Mouse (Mus musculus): ENCODE data around the gene Gm36079. TPM values are rescaled to one million over a fixed set of nuclear protein-coding genes. Genes with fewer than 3 reads are reported as not detected.
"Not testable (repeated sequence)": the region's sequence is repeated elsewhere in the genome, so short reads cannot be mapped to it uniquely, and the experiment has no call there.

Gm36079 gene
- polyA plus RNA-seq, 1 experiment = not detected

DNA sequence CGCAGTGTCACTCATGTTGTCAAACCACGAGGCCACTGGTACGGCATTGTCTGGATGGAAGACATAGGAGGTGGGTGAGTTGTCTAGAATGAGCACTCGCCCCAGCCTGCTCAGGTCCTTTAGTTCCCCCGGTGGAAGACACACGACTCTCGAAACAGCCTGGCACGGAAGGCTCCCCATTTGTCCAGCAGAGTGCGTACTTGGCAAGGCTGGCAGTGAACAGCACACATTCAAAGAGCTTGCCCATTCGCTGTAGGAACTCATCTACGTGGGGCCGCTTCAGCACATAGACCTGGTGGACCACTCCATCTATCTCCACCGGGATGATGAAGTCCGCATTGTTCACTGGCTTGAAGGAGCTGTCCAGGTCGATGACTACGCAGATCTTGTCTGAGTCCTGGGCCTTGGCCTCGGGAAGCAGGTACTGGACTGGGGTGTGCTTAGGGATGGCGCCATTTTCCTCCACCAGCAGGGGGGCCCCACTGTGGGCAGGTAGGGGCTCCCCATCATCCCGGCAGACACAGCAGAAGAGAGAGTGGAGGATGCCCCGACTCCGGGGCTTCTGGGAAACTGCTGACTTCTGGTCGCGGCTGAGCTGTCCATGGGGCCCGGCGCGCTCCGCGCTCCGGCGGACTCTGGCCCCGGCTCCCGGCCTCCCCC, 11.3 kb downstream of the Gm36079 start:
- H3K4me1 ChIP-seq (ENCODE audit: control insufficient read depth, insufficient read depth, low read length); H3K27ac ChIP-seq (ENCODE audit: insufficient read depth, low read depth, low read length); H3K27me3 ChIP-seq (replicated peaks; ENCODE audit: control insufficient read depth, insufficient read depth, low read length); H3K36me3 ChIP-seq (ENCODE audit: control insufficient read depth, insufficient read depth, low read length); DNase-seq; H3K4me3 ChIP-seq (ENCODE audit: insufficient read depth, low read depth, low read length): not testable (repeated sequence)
- under 1% methylated on average over 9 of the region's 32 CpGs for WGBS

DNA sequence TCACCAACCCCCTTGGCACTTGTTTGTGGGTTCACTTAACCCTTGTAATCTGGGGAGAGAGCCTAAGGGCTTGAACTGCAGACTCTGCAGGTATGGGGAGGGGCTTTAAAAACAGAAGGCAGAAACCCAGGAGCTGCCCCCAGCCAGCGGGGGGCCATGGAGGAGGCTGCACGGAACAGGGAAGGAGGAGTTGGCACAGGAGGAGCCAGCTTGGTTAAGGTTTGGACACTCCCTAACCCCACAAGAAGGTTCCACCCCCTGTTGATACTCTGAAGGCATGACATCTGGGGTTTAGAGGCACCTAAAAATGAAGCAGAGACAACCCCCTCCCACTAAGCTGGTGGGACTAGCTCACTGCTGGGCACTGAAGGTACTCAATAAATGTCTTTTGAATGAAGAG, 12.8 kb downstream of the Gm36079 start:
- DNase-seq; H3K36me3 ChIP-seq (ENCODE audit: control insufficient read depth, insufficient read depth, low read length); H3K27ac ChIP-seq (ENCODE audit: insufficient read depth, low read depth, low read length); H3K4me1 ChIP-seq (ENCODE audit: control insufficient read depth, insufficient read depth, low read length); H3K27me3 ChIP-seq (replicated peaks; ENCODE audit: control insufficient read depth, insufficient read depth, low read length); H3K4me3 ChIP-seq (ENCODE audit: insufficient read depth, low read depth, low read length): not testable (repeated sequence)
- WGBS = no CpG with 5 or more reads among the region's 2 CpGs

- not testable (repeated sequence) for DNase-seq; H3K36me3 ChIP-seq (ENCODE audit: control insufficient read depth, insufficient read depth, low read length)
These were observed 13.3 kb downstream of the Gm36079 start for GRCm38 (mm10) chr13:120013544-120013943.

DNA sequence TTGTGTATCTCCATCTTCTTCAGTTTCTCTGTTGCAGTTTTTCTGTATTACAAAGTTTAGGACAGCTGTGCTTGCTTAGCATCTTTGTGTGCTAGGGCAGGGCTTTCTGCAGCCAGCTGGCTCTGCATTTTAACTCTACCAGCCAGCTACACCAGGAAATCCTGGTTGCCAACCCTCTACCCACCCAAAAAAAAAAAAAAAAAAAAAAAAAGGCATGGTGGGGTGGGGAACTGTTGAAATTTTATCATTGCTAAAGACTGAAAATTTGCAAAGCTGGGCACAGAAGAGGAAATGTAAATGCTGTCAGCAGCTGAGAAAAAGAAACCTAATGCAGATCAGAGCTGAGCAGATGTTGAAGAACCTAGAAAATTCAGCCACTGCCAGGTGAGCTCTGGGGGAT, 16.7 kb downstream of the Gm36079 start:
- not testable (repeated sequence) for DNase-seq; H3K4me1 ChIP-seq (ENCODE audit: control insufficient read depth, insufficient read depth, low read length); H3K4me3 ChIP-seq (ENCODE audit: insufficient read depth, low read depth, low read length); H3K36me3 ChIP-seq (ENCODE audit: control insufficient read depth, insufficient read depth, low read length); H3K27me3 ChIP-seq (replicated peaks; ENCODE audit: control insufficient read depth, insufficient read depth, low read length); H3K27ac ChIP-seq (ENCODE audit: insufficient read depth, low read depth, low read length)

More at GRCm38 (mm10) chr13:120013544-120013943, 13.3 kb downstream of the Gm36079 start:
- H3K4me1 ChIP-seq (ENCODE audit: control insufficient read depth, insufficient read depth, low read length); H3K27me3 ChIP-seq (replicated peaks; ENCODE audit: control insufficient read depth, insufficient read depth, low read length); H3K4me3 ChIP-seq (ENCODE audit: insufficient read depth, low read depth, low read length); H3K27ac ChIP-seq (ENCODE audit: insufficient read depth, low read depth, low read length): not testable (repeated sequence)
- no CpG with 5 or more reads among the region's 5 CpGs for WGBS

- not testable (repeated sequence) for H3K4me3 ChIP-seq (ENCODE audit: insufficient read depth, low read depth, low read length); H3K36me3 ChIP-seq (ENCODE audit: control insufficient read depth, insufficient read depth, low read length); H3K27me3 ChIP-seq (replicated peaks; ENCODE audit: control insufficient read depth, insufficient read depth, low read length); DNase-seq; H3K4me1 ChIP-seq (ENCODE audit: control insufficient read depth, insufficient read depth, low read length); H3K27ac ChIP-seq (ENCODE audit: insufficient read depth, low read depth, low read length)
- WGBS = no CpG with 5 or more reads among the region's 4 CpGs
These were observed 27.6 kb downstream of the Gm36079 start for GRCm38 (mm10) chr13:119999215-119999614.

DNA sequence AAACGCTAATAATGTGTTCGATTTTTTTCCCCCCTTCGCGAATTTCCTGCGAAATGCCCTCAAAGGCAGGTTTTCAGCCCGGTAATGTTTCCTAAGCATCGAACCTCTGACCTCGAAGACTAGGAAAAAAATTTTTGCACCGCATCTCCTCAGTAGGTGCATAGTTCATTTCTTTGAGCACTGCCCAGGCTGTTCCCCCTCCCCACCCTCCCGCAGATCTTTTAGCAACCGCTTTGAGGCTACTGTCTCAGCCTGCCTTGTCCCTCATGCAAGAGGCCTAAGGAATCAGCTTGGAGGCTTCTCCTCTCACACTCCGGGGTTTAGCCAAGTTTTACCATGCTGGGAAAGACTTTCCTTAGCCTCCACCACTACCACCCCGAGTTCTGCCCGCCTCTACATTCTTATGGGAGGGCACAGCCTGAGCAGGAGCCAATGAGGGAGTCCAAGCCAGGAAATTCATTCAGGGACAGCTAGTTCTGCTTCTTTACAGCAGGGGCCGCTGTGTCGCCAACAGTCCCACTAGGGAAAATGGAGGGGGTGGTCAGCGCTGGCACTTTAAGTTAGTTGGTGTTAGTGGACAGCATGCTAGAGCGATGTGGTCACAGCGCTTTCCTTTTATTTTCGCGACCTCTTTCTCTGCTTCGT, 28.2 kb downstream of the Gm36079 start:
- WGBS = no CpG with 5 or more reads among the region's 22 CpGs
- H3K36me3 ChIP-seq (ENCODE audit: control insufficient read depth, insufficient read depth, low read length); H3K4me1 ChIP-seq (ENCODE audit: control insufficient read depth, insufficient read depth, low read length); DNase-seq; H3K4me3 ChIP-seq (ENCODE audit: insufficient read depth, low read depth, low read length); H3K27ac ChIP-seq (ENCODE audit: insufficient read depth, low read depth, low read length); H3K27me3 ChIP-seq (replicated peaks; ENCODE audit: control insufficient read depth, insufficient read depth, low read length): not testable (repeated sequence)

DNA sequence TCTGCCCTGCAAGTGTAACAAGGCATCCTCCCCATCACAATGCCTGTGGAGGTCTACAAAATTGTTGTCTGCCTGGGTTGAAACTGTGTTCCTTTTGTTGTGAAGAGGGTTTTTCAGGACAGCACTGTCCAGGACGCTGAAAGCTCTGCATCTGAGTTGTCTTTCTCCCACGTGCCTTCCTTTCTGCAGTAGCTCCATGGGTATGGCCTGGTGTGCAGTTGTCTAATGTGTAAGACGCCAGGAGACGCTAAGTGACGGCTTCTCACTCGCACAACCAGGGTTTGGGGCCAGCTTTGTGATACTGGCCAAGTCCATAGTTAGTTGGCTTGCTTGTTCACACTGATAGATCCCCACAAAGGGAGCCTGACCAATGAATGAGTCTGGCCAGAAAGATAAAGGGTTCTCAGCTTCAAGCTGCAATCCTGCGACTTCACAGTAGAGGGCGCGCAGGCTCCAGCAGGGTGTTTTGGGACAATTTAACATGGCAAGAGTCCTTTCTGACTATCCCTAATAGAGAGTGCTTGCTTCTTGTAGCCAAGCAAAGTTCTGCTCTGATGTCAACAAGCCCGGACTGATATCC, 34.8 kb downstream of the Gm36079 start:
- not testable (repeated sequence) for H3K4me3 ChIP-seq (ENCODE audit: insufficient read depth, low read depth, low read length); H3K27me3 ChIP-seq (replicated peaks; ENCODE audit: control insufficient read depth, insufficient read depth, low read length); H3K36me3 ChIP-seq (ENCODE audit: control insufficient read depth, insufficient read depth, low read length); H3K4me1 ChIP-seq (ENCODE audit: control insufficient read depth, insufficient read depth, low read length); DNase-seq; H3K27ac ChIP-seq (ENCODE audit: insufficient read depth, low read depth, low read length)
- WGBS = no CpG with 5 or more reads among the region's 10 CpGs

DNA sequence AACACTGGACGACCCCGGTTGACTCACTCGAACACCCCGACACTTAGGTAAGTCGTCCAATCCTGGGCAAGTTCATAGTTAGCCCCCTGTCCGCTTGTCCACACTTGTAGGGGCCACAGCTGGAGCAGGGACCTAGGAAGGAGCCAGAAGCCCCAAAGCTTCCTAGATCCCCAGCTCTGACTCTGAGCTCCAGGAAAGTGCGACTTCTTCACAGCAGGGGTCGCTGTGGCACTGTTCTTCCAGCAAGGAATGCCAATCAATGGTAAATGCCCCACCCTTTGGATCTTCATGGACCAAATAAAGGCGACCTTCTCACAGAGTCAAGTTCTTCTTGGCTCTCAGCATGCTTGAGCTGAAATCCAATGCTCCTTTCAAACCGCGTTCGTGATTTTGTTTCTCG, 35.5 kb downstream of the Gm36079 start:
- not testable (repeated sequence) for H3K36me3 ChIP-seq (ENCODE audit: control insufficient read depth, insufficient read depth, low read length); DNase-seq
- WGBS = no CpG with 5 or more reads among the region's 13 CpGs

More for the DNA sequence above, 35.5 kb downstream of the Gm36079 start:
- H3K4me3 ChIP-seq (ENCODE audit: insufficient read depth, low read depth, low read length); H3K27me3 ChIP-seq (replicated peaks; ENCODE audit: control insufficient read depth, insufficient read depth, low read length); H3K27ac ChIP-seq (ENCODE audit: insufficient read depth, low read depth, low read length); H3K4me1 ChIP-seq (ENCODE audit: control insufficient read depth, insufficient read depth, low read length): not testable (repeated sequence)

Other genes with a start within 250 kb of the Gm36079 start
- gene Zfp131, start 236.1 kb downstream of the Gm36079 start, polyA plus RNA-seq (2012; rRNA removed) = 4.7 and 5.5 TPM in 2 replicates
- not detected in 2 replicates for gene AF067063, start 196.8 kb downstream of the Gm36079 start, polyA plus RNA-seq (2012; rRNA removed)
- not detected in 2 replicates for gene D13Ertd608e, start 191.0 kb downstream of the Gm36079 start, polyA plus RNA-seq (2012; rRNA removed)
- not detected in 2 replicates for gene Tcstv1, start 132.2 kb downstream of the Gm36079 start, polyA plus RNA-seq (2012; rRNA removed)
- gene Gm21761, start 97.7 kb downstream of the Gm36079 start, polyA plus RNA-seq (2012; rRNA removed) = not detected in 2 replicates
- gene B020031M17Rik, start 76.2 kb downstream of the Gm36079 start, polyA plus RNA-seq (2012; rRNA removed) = not detected in 2 replicates
- 0.19 and 0.80 TPM in 2 replicates for gene Gm21188, start 25.2 kb upstream of the Gm36079 start, polyA plus RNA-seq (2012; rRNA removed)
- gene Gm20767, start 113.2 kb upstream of the Gm36079 start, polyA plus RNA-seq (2012; rRNA removed) = not detected in 2 replicates
- not detected in 2 replicates for gene Gm21818, start 145.4 kb upstream of the Gm36079 start, polyA plus RNA-seq (2012; rRNA removed)
- gene Gm21762, start 188.9 kb upstream of the Gm36079 start, polyA plus RNA-seq (2012; rRNA removed) = 0.19 and 0.81 TPM in 2 replicates
- gene Gm21731, start 212.1 kb upstream of the Gm36079 start, polyA plus RNA-seq (2012; rRNA removed) = not detected in 2 replicates
- not detected in 2 replicates for gene AF067061, start 236.1 kb upstream of the Gm36079 start, polyA plus RNA-seq (2012; rRNA removed)

Measured in kidney, adult 2 months (tissue).